Mouse (Mus musculus) liver, adult 2 months (tissue): Measurements from ENCODE around the gene Hist2h2be.

Experiments
- CTCF ChIP-seq: fragments of 200-500 bp; IDR thresholded peaks from 2 replicates; pipeline ENCODE4 v1.5.1; 2011; ENCODE audit warnings: low read depth, low read length, control low read depth
- POLR2A ChIP-seq: fragments of 200-500 bp; IDR thresholded peaks from 2 replicates; pipeline ENCODE4 v1.6.1; 2011; ENCODE audit warnings: low read length, control low read depth; ENCODE audit not compliant: insufficient read depth; ENCODE audit errors: extremely low read depth

- TF ChIP-seq CTCF: no peak
- TF ChIP-seq POLR2A: no peak
These were observed 17.1 kb downstream of the Hist2h2be start for GRCm38 (mm10) chr3:96237904-96238511.
